8 mouse cellular contexts compared by ENCODE assay signal in the genomic region with DNA sequence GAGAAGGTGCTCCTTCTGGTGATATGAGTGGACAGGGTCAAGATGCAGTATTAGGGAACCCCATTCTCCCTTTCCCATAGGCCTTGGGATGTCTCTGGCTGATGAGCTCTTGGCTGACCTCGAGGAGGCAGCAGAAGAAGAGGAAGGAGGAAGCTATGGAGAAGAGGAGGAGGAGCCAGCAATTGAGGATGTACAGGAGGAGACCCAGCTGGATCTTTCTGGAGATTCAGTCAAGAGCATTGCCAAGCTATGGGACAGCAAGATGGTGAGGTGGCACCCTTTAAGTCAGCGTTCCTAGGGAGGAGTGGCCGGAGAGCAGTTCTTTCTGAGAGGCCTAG. TPM values are rescaled to one million over a fixed set of nuclear protein-coding genes. Genes with fewer than 3 reads are reported as not detected.
DNase-seq lines count a peak whose midpoint lies in the region; ATAC-seq and TF ChIP-seq lines count a peak whose summit lies in the region.

No protein-coding gene starts in this region.

- peak overlapping the region; percentile 79 for H3K9ac ChIP-seq in liver, embryonic 12.5 days
- peak overlapping the region; percentile 84 for H3K9ac ChIP-seq in stomach, embryonic 16.5 days (ENCODE audit: low read length)

- ATAC-seq in liver, embryonic 12.5 days: no peak
- ATAC-seq in stomach, embryonic 16.5 days (ENCODE audit: insufficient read depth, low FRiP score): no peak
- no peak for ATAC-seq in frontal cortex, adult (ENCODE audit: low TSS enrichment)

- no peaks in the 10 kb centered on the region for H3K9me3 ChIP-seq in liver, embryonic 12.5 days (replicated peaks)
- H3K9me3 ChIP-seq in stomach, embryonic 16.5 days (replicated peaks; ENCODE audit: control insufficient read depth, low read length): no peaks in the 10 kb centered on the region

- no peak for TF ChIP-seq POLR2A in spleen, adult 2 months (IDR thresholded peaks at IDR 0.05; ENCODE audit: low read depth, low read length)

- peak; percentile 58 for DNase-seq in cerebellum, adult 9-10 months
- DNase-seq in cerebellum, adult 18-20 months: no peak
- no peak for DNase-seq in spleen, adult 2 months (ENCODE audit: low read depth in 1 of 2, low spot score in 2 of 2)
- DNase-seq in spleen, postnatal 14 days (ENCODE audit: low spot score in 2 of 2): no peak
- DNase-seq in embryo, embryonic 11 days: no peak

- peaks cover 13% of the 10 kb centered on the region; the same call in 1 of the 2 replicates for H3K4me1 ChIP-seq in spleen, adult 2 months (ENCODE audit: control insufficient read depth, insufficient read depth, insufficient read length)
- H3K4me1 ChIP-seq in liver, embryonic 12.5 days: peaks cover 26% of the 10 kb centered on the region
- H3K4me1 ChIP-seq in stomach, embryonic 16.5 days (ENCODE audit: control insufficient read depth, insufficient read depth, low read length): peaks cover 23% of the 10 kb centered on the region

- H3K36me3 ChIP-seq in spleen, adult 2 months (ENCODE audit: control insufficient read depth, insufficient read depth, low read length): peaks cover 7% of the 10 kb centered on the region
- H3K36me3 ChIP-seq in liver, embryonic 12.5 days: peaks cover 74% of the 10 kb centered on the region
- 0 out of 2 replicates have a peak, but pooled peaks cover 10% of the 10 kb centered on the region for H3K36me3 ChIP-seq in stomach, embryonic 16.5 days (ENCODE audit: control insufficient read depth, insufficient read depth, low read length)

- H3K4me3 ChIP-seq in spleen, adult 2 months (ENCODE audit: extremely low read depth, insufficient read depth, insufficient read length): peak overlapping the region; percentile 64; the same call in 1 of the 2 replicates
- H3K4me3 ChIP-seq in liver, embryonic 12.5 days: peak overlapping the region; percentile 73
- peak overlapping the region; percentile 85 for H3K4me3 ChIP-seq in stomach, embryonic 16.5 days (replicated peaks; ENCODE audit: low read length)

- TF ChIP-seq CTCF in spleen, adult 2 months (IDR thresholded peaks at IDR 0.05; ENCODE audit: extremely low read depth, insufficient read depth, insufficient read length, insufficient replicate concordance): no peak

- peak overlapping the region; percentile 95 for H3K4me2 ChIP-seq in liver, embryonic 12.5 days
- peak overlapping the region; percentile 96 for H3K4me2 ChIP-seq in stomach, embryonic 16.5 days (ENCODE audit: low read depth, low read length)

- H3K27ac ChIP-seq in spleen, adult 2 months (ENCODE audit: insufficient read depth, low read length): no peak overlapping the region
- H3K27ac ChIP-seq in liver, embryonic 12.5 days: peak overlapping the region; percentile 84; the same call in 1 of the 2 replicates
- H3K27ac ChIP-seq in stomach, embryonic 16.5 days (ENCODE audit: low read length): no peak overlapping the region

- 47% methylated on average over 3 of the region's 3 CpGs for WGBS in spleen, adult 2 months
- WGBS in liver, embryonic 12.5 days (ENCODE audit: insufficient replicate concordance): 37% methylated on average over 3 of the region's 3 CpGs
- 52% methylated on average over 3 of the region's 3 CpGs for WGBS in stomach, embryonic 16.5 days

- no peaks in the 10 kb centered on the region for H3K27me3 ChIP-seq in spleen, adult 2 months (ENCODE audit: control insufficient read depth, insufficient read depth, low read length)
- no peaks in the 10 kb centered on the region for H3K27me3 ChIP-seq in liver, embryonic 12.5 days (replicated peaks)
- no peaks in the 10 kb centered on the region for H3K27me3 ChIP-seq in stomach, embryonic 16.5 days (ENCODE audit: control insufficient read depth, insufficient read depth, low read length)

RNA-seq across cellular contexts. Expression of gene Prpf31, which starts 0.7 kb away (rescaled TPM):
- polyA plus RNA-seq in spleen, adult 2 months (2012; rRNA removed): 24.1 and 27.8 TPM in 2 replicates
- polyA plus RNA-seq in liver, embryonic 12.5 days (2016; fragmentation: Nextera tagmentation; extraction: Ambion mirVana): 93.1 and 97.6 TPM in 2 replicates
- 79.4 and 89.0 TPM in 2 replicates for polyA plus RNA-seq in stomach, embryonic 16.5 days (2015; fragmentation: Nextera tagmentation; extraction: Ambion mirVana)

RNA-seq across cellular contexts. Expression of gene Tfpt, which starts 0.7 kb away (rescaled TPM):
- polyA plus RNA-seq in spleen, adult 2 months (2012; rRNA removed): 6.8 TPM in 2 replicates
- 16.0 and 17.6 TPM in 2 replicates for polyA plus RNA-seq in liver, embryonic 12.5 days (2016; fragmentation: Nextera tagmentation; extraction: Ambion mirVana)
- polyA plus RNA-seq in stomach, embryonic 16.5 days (2015; fragmentation: Nextera tagmentation; extraction: Ambion mirVana): 17.7 and 19.0 TPM in 2 replicates

RNA-seq across cellular contexts. Expression of gene Ndufa3, which starts 13.3 kb away (rescaled TPM):
- polyA plus RNA-seq in spleen, adult 2 months (2012; rRNA removed): 117 and 124 TPM in 2 replicates
- 295 and 296 TPM in 2 replicates for polyA plus RNA-seq in liver, embryonic 12.5 days (2016; fragmentation: Nextera tagmentation; extraction: Ambion mirVana)
- 457 and 491 TPM in 2 replicates for polyA plus RNA-seq in stomach, embryonic 16.5 days (2015; fragmentation: Nextera tagmentation; extraction: Ambion mirVana)

RNA-seq across cellular contexts. Expression of gene Oscar, which starts 14.5 kb away (rescaled TPM):
- polyA plus RNA-seq in spleen, adult 2 months (2012; rRNA removed): 0.14 and 0.15 TPM in 2 replicates
- 0.08 TPM in 1 of 2 replicates, not detected in the other for polyA plus RNA-seq in liver, embryonic 12.5 days (2016; fragmentation: Nextera tagmentation; extraction: Ambion mirVana)
- 0.12 TPM in 2 replicates for polyA plus RNA-seq in stomach, embryonic 16.5 days (2015; fragmentation: Nextera tagmentation; extraction: Ambion mirVana)

RNA-seq across cellular contexts. Expression of gene Cnot3, which starts 14.6 kb away (rescaled TPM):
- polyA plus RNA-seq in spleen, adult 2 months (2012; rRNA removed): 94.1 and 111 TPM in 2 replicates
- 32.6 and 34.4 TPM in 2 replicates for polyA plus RNA-seq in liver, embryonic 12.5 days (2016; fragmentation: Nextera tagmentation; extraction: Ambion mirVana)
- polyA plus RNA-seq in stomach, embryonic 16.5 days (2015; fragmentation: Nextera tagmentation; extraction: Ambion mirVana): 43.0 and 44.5 TPM in 2 replicates
